Mouse (Mus musculus) embryonic fibroblast, embryonic 13.5 days (primary cell): Measurements from ENCODE around the gene Serinc1.

ENCODE experiments used
- CTCF ChIP-seq: IDR thresholded peaks from 2 replicates; pipeline ENCODE4 v1.5.1; 2011; ENCODE audit warnings: mild to moderate bottlenecking, control low read depth, low read length, moderate library complexity, borderline replicate concordance; ENCODE audit not compliant: insufficient read depth
- POLR2A ChIP-seq: IDR thresholded peaks from 2 replicates; pipeline ENCODE4 v1.6.1; 2011; ENCODE audit warnings: low read depth, mild to moderate bottlenecking, control low read depth, low read length, moderate library complexity

- TF ChIP-seq CTCF (no peak), POLR2A (no peak)
These were observed 32.7 kb downstream of the Serinc1 start for GRCm38 (mm10) chr10:57499414-57500156.
